Mouse (Mus musculus) urinary bladder, postnatal 0 days (tissue): ENCODE results near the gene Gm13124. TPM values are rescaled to one million over a fixed set of nuclear protein-coding genes. Genes with fewer than 3 reads are reported as not detected.

ENCODE experiments used
- polyA plus RNA-seq: library from polyadenylated mRNA; unstranded; fragments of >200 nt; fragmentation: Nextera tagmentation; extraction: Ambion mirVana; gene quantifications from 2 replicates; pipeline ENCODE4 v1.2.1, GENCODE M21; 2015

The Gm13124 gene
- polyA plus RNA-seq, result not detected in 2 replicates

DNA sequence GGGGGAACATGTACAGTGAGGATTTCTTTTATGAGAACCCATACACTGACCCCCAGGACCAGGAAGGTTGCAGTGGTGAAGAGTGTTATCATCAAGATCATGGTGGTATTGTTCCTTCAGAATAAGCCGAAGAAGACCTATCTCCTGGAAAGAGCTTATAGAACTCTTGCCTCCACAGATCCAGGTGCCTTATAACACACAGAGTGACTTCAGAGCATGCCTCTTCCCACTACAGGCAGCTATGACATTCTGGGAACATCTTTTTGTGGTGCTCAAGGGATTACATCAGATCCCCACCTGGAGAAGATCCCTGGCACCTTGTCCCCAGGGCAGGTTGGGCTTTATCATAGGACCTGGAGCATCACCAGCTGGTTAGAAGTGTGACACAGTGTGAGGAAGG is at the start of gene Gm13124:
TSS of gene Gm13124 (minus strand) at position 101 of the 400 bp plus-strand sequence.

DNA sequence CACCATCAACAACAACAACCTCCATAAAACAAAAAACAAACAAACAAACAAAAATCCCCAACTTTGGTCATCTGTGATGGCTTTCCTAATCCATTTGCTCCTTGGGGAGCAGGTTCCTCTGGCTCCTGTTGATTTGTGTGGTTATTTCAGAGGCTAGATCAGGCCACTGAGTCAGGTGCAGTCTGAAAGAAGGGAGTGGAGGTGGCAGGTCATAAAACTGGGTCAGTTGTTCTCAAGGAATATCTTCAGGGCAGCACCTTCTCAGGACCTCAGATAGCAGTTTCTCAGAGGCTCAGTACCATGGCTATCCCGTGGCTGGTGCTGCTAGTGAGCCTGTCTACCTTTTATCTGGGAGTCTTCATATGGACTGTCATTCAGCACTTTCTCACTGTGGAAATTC is 48.5 kb upstream of the Gm13124 start, which contains the start of gene Aadacl4:
TSS of gene Aadacl4 (plus strand) at position 301 of the 400 bp plus-strand sequence.

DNA sequence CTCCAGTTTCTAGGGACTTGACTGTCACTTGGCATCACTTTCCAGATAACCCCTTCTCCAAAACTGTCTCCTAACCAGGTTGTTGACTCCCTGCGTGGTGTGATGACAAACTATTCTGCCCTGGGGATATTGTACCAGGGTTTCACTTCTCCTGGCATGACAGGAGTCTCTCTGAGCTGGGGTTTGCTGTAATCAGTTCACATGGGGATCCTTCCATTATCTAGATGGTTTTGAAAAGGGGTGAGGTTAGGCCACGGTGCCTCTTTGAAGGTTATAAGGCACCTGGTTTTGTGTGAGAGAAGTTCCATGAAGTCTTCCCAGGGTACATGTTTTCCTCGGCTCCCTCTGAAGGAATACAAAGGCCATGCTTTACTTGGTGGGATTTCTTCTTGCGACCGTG is 45.4 kb downstream of the Gm13124 start, which contains the start of gene 9430007A20Rik:
TSS of gene 9430007A20Rik (plus strand) at position 301 of the 400 bp plus-strand sequence.

Other genes starting within 250 kb of the Gm13124 start
- gene Gm13128, start 234.9 kb downstream of the Gm13124 start, polyA plus RNA-seq, result not detected in 2 replicates
- not detected in 2 replicates for gene Gm13119, start 207.2 kb downstream of the Gm13124 start, polyA plus RNA-seq
- not detected in 2 replicates for gene Pramef20, start 187.2 kb downstream of the Gm13124 start, polyA plus RNA-seq
- 0.12 TPM in 1 of 2 replicates, not detected in the other for gene Pramef12, start 156.7 kb downstream of the Gm13124 start, polyA plus RNA-seq
- gene 1700012P22Rik, start 126.4 kb downstream of the Gm13124 start, polyA plus RNA-seq, result not detected in 2 replicates
- not detected in 2 replicates for gene Gm9944, start 111.8 kb downstream of the Gm13124 start, polyA plus RNA-seq
- gene Aadacl3, start 101.4 kb downstream of the Gm13124 start, polyA plus RNA-seq, result not detected in 2 replicates
- gene 9430007A20Rik, start 45.3 kb downstream of the Gm13124 start, polyA plus RNA-seq, result not detected in 2 replicates
- gene Aadacl4, start 48.6 kb upstream of the Gm13124 start, polyA plus RNA-seq, result not detected in 2 replicates
- gene Gm436, start 121.2 kb upstream of the Gm13124 start, polyA plus RNA-seq, result not detected in 2 replicates
- gene Gm13178, start 156.3 kb upstream of the Gm13124 start, polyA plus RNA-seq, result not detected in 2 replicates
- gene Gm438, start 221.4 kb upstream of the Gm13124 start, polyA plus RNA-seq, result not detected in 2 replicates